Mouse (Mus musculus) limb, embryonic 14.5 days (tissue): ENCODE data around the gene Ssr2. TPM values are rescaled to one million over a fixed set of nuclear protein-coding genes. Genes with fewer than 3 reads are reported as not detected.

Source experiments
- ATAC-seq: fragments of 200-750 bp; cut with Nextera tagmentation; 2 replicates; pipeline ENCODE4 v1.8.0; 2017; ENCODE audit warnings: low read depth, moderate number of reproducible peaks, moderate TSS enrichment; ENCODE audit not compliant: low FRiP score
- DNase-seq: peaks from one replicate; pipeline ENCODE4 v3.0.0-alpha.2; 2015; ENCODE audit warnings: low spot score
- H3K27ac ChIP-seq: fragments of 300-500 bp; sonication (generic); replicated peaks from 2 replicates; pipeline ENCODE4 v1.5.1; 2014; ENCODE audit warnings: low read depth, mild to moderate bottlenecking, low read length, moderate library complexity, mixed read lengths
- H3K27me3 ChIP-seq: fragments of 300-500 bp; sonication (generic); 2 replicates; pipeline ENCODE4 v1.6.1; 2014; ENCODE audit warnings: low read length, mixed read lengths; ENCODE audit not compliant: control insufficient read depth, insufficient read depth
- H3K36me3 ChIP-seq: fragments of 300-500 bp; sonication (generic); 2 replicates; pipeline ENCODE4 v1.6.1; 2014; ENCODE audit warnings: mild to moderate bottlenecking, low read length, moderate library complexity, mixed read lengths; ENCODE audit not compliant: control insufficient read depth, insufficient read depth
- H3K4me1 ChIP-seq: fragments of 300-500 bp; sonication (generic); 2 replicates; pipeline ENCODE4 v1.6.1; 2014; ENCODE audit warnings: antibody characterized with exemption, low read length, mixed read lengths; ENCODE audit not compliant: control insufficient read depth, insufficient read depth
- H3K4me2 ChIP-seq: fragments of 300-500 bp; sonication (generic); replicated peaks from 2 replicates; pipeline ENCODE4 v1.6.1; 2014; ENCODE audit warnings: low read depth, mild to moderate bottlenecking, low read length, moderate library complexity; ENCODE audit not compliant: severe bottlenecking
- H3K4me3 ChIP-seq: fragments of 300-500 bp; sonication (generic); replicated peaks from 2 replicates; pipeline ENCODE4 v1.5.1; 2014; ENCODE audit warnings: low read length
- H3K9ac ChIP-seq: fragments of 300-500 bp; sonication (generic); 2 replicates; pipeline ENCODE4 v1.6.1; 2014; ENCODE audit warnings: mild to moderate bottlenecking, low read depth, low read length, moderate library complexity; ENCODE audit not compliant: severe bottlenecking
- H3K9me3 ChIP-seq: fragments of 300-500 bp; sonication (generic); 2 replicates; pipeline ENCODE4 v1.6.1; 2016; ENCODE audit warnings: low read length; ENCODE audit not compliant: control insufficient read depth
- POLR2A ChIP-seq: fragments of 200-500 bp; IDR thresholded peaks from 2 replicates; pipeline ENCODE4 v1.8.0; 2012; ENCODE audit warnings: inconsistent platforms, mild to moderate bottlenecking, moderate library complexity, borderline replicate concordance; ENCODE audit not compliant: insufficient read depth, insufficient read length; ENCODE audit errors: extremely low read depth
- WGBS: fragments of 180-500 bp; shearing (Covaris S2); extraction: QIAGEN DNeasy Blood & Tissue Kit; methylation state at CpG from one replicate; pipeline ENCODE4 v1.1.7; 2014; 5-methylcytosine and 5-hydroxymethylcytosine counted together
- polyA plus RNA-seq, 2 experiments: library from polyadenylated mRNA; depleted of rRNA in 1 of 2; stranded (reverse) in 1 of 2; unstranded in 1 of 2; fragments of >200 nt; fragmentation: Nextera tagmentation in 1 of 2; extraction: Ambion mirVana in 1 of 2; gene quantifications; 2 replicates each; pipeline versions ENCODE4 v1.2.1 to v1.2.3; 2012 to 2014

Gene Ssr2
- polyA plus RNA-seq, 2 experiments: 325 to 422 TPM

GRCm38 (mm10) chr3:88586640-88587039 lies 11.0 kb downstream of the Ssr2 start:
- Histone ChIP-seq H3K4me3 (no peak overlapping the region), H3K27me3 (no peaks in the 10 kb centered on the region), H3K4me2 (no peak overlapping the region), H3K27ac (no peak overlapping the region), H3K4me1 (no peaks in the 10 kb centered on the region), H3K36me3 (peaks cover 63% of the 10 kb centered on the region), H3K9me3 (no peaks in the 10 kb centered on the region), H3K9ac (no peak overlapping the region)
- WGBS: 89% methylated on average over 5 of the region's 5 CpGs
- no peak for TF ChIP-seq POLR2A
- DNase-seq (no peak), ATAC-seq (no peak)

GRCm38 (mm10) chr3:88590246-88590645 lies 14.6 kb downstream of the Ssr2 start:
- no peaks in the 10 kb centered on the region for H3K27me3 ChIP-seq
- 27% methylated on average over 5 of the region's 5 CpGs for WGBS
- DNase-seq (no peak), ATAC-seq (no peak)
- no peak overlapping the region for H3K4me3 ChIP-seq
- H3K36me3 ChIP-seq: peaks cover 37% of the 10 kb centered on the region
- no peak overlapping the region for H3K9ac ChIP-seq
- no peaks in the 10 kb centered on the region for H3K9me3 ChIP-seq
- 0 out of 2 replicates have a peak overlapping the region, but pooled peaks have one; percentile 3 for H3K27ac ChIP-seq
- H3K4me1 ChIP-seq: peaks cover 5% of the 10 kb centered on the region; the same call in 1 of the 2 replicates
- TF ChIP-seq POLR2A: no peak
- H3K4me2 ChIP-seq: no peak overlapping the region

- H3K4me1 ChIP-seq: peaks cover 5% of the 10 kb centered on the region; the same call in 1 of the 2 replicates
- H3K9ac ChIP-seq: no peak overlapping the region
- H3K4me3 ChIP-seq: no peak overlapping the region
- no peak overlapping the region for H3K27ac ChIP-seq
- DNase-seq (no peak), ATAC-seq (no peak)
- H3K9me3 ChIP-seq: no peaks in the 10 kb centered on the region
- H3K4me2 ChIP-seq: no peak overlapping the region
- no peak for TF ChIP-seq POLR2A
- 50% methylated on average over 3 of the region's 3 CpGs for WGBS
- peaks cover 29% of the 10 kb centered on the region for H3K36me3 ChIP-seq
- no peaks in the 10 kb centered on the region for H3K27me3 ChIP-seq
Measured at GRCm38 (mm10) chr3:88591044-88591443, 15.4 kb downstream of the Ssr2 start.

GRCm38 (mm10) chr3:88591950-88592731 lies 16.5 kb downstream of the Ssr2 start:
- Histone ChIP-seq H3K4me2 (no peak overlapping the region), H3K27ac (no peak overlapping the region), H3K27me3 (no peaks in the 10 kb centered on the region), H3K36me3 (peaks cover 18% of the 10 kb centered on the region), H3K9ac (no peak overlapping the region), H3K9me3 (no peaks in the 10 kb centered on the region), H3K4me1 (peaks cover 5% of the 10 kb centered on the region; the same call in 1 of the 2 replicates), H3K4me3 (no peak overlapping the region)
- peak; percentile 90 for DNase-seq
- TF ChIP-seq POLR2A: no peak
- no peak for ATAC-seq
- WGBS: 37% methylated on average over 9 of the region's 9 CpGs

GRCm38 (mm10) chr3:88592942-88593576 lies 17.4 kb downstream of the Ssr2 start:
- no peak for DNase-seq
- no peaks in the 10 kb centered on the region for H3K27me3 ChIP-seq
- H3K27ac ChIP-seq: no peak overlapping the region
- ATAC-seq: no peak
- no peak for TF ChIP-seq POLR2A
- H3K4me3 ChIP-seq: no peak overlapping the region
- peaks cover 5% of the 10 kb centered on the region; the same call in 1 of the 2 replicates for H3K4me1 ChIP-seq
- H3K9me3 ChIP-seq: no peaks in the 10 kb centered on the region
- H3K4me2 ChIP-seq: no peak overlapping the region
- H3K9ac ChIP-seq: no peak overlapping the region
- 75% methylated on average over 10 of the region's 10 CpGs for WGBS
- H3K36me3 ChIP-seq: peaks cover 9% of the 10 kb centered on the region
